Mouse (Mus musculus) common myeloid progenitor, adult 5-6 weeks (primary cell): Measurements from ENCODE around the gene Inhbb. TPM values are rescaled to one million over a fixed set of nuclear protein-coding genes. Genes with fewer than 3 reads are reported as not detected.

ENCODE experiments used
- ATAC-seq: replicated peaks from 2 replicates; pipeline ENCODE4 v1.8.0; 2016; ENCODE audit warnings: low read depth, mild to moderate bottlenecking, moderate TSS enrichment, inconsistent platforms; ENCODE audit not compliant: poor library complexity, severe bottlenecking
- total RNA-seq: library from RNA; stranded (forward); fragments of 200-1000, 187-1606 nt; gene quantifications from 2 replicates; pipeline ENCODE4 v1.2.3, GENCODE M21; 2017

Inhbb gene
- total RNA-seq, 1 experiment from 2014 or later = not detected

GRCm38 (mm10) chr1:119420189-119420983, 1.7 kb downstream of the Inhbb start:
- ATAC-seq = no peak

- ATAC-seq = no peak
Measured at GRCm38 (mm10) chr1:119419151-119420105, 2.6 kb downstream of the Inhbb start.

GRCm38 (mm10) chr1:119417991-119418390, 4.1 kb downstream of the Inhbb start:
- no peak for ATAC-seq

GRCm38 (mm10) chr1:119417542-119417941, 4.5 kb downstream of the Inhbb start:
- ATAC-seq = no peak

GRCm38 (mm10) chr1:119416610-119417009, 5.4 kb downstream of the Inhbb start:
- no peak for ATAC-seq

GRCm38 (mm10) chr1:119416177-119416576, 5.9 kb downstream of the Inhbb start:
- peak; percentile 90 for ATAC-seq

- ATAC-seq = no peak
Measured at GRCm38 (mm10) chr1:119415151-119415550, 6.9 kb downstream of the Inhbb start.

- no peak for ATAC-seq
Measured at GRCm38 (mm10) chr1:119410661-119411060, 11.4 kb downstream of the Inhbb start.

- ATAC-seq = no peak
Measured at GRCm38 (mm10) chr1:119409599-119410168, 12.4 kb downstream of the Inhbb start.

- no peak for ATAC-seq
Measured at GRCm38 (mm10) chr1:119409106-119409505, 12.9 kb downstream of the Inhbb start.

- ATAC-seq = no peak
Measured at GRCm38 (mm10) chr1:119407691-119408315, 14.2 kb downstream of the Inhbb start.

GRCm38 (mm10) chr1:119404798-119405197, 17.2 kb downstream of the Inhbb start:
- no peak for ATAC-seq

GRCm38 (mm10) chr1:119404341-119404740, 17.7 kb downstream of the Inhbb start:
- no peak for ATAC-seq

GRCm38 (mm10) chr1:119401249-119401648, 20.8 kb downstream of the Inhbb start:
- ATAC-seq = no peak

GRCm38 (mm10) chr1:119398640-119399039, 23.4 kb downstream of the Inhbb start:
- ATAC-seq = no peak

GRCm38 (mm10) chr1:119397839-119398238, 24.2 kb downstream of the Inhbb start:
- no peak for ATAC-seq

GRCm38 (mm10) chr1:119391311-119391710, 30.7 kb downstream of the Inhbb start:
- no peak for ATAC-seq

GRCm38 (mm10) chr1:119390676-119391075, 31.4 kb downstream of the Inhbb start:
- ATAC-seq = no peak

- ATAC-seq = no peak
Measured at GRCm38 (mm10) chr1:119389771-119390500, 32.1 kb downstream of the Inhbb start.
